Comparison of ENCODE assay signal across 25 mouse cellular contexts in genomic region chr4:11129269-11129668, GRCm38 (mm10). TPM values are rescaled to one million over a fixed set of nuclear protein-coding genes. Genes with fewer than 3 reads are reported as not detected.
DNase-seq lines count a peak whose midpoint lies in the region; ATAC-seq lines count a peak whose summit lies in the region.
"Had no signal": no experiment of that assay in that cellular context is flagged by ENCODE, and none has a peak within 500 bp of the region (broad histone marks: within the 10 kb centered on the region; RNA-seq: fewer than 3 reads in every experiment).

No protein-coding gene starts in this region.

- no peaks in the 10 kb centered on the region for H3K9me3 ChIP-seq in liver, embryonic 16.5 days (replicated peaks; ENCODE audit: control insufficient read depth, low read length)
- H3K9me3 ChIP-seq: embryonic facial prominence, embryonic 15.5 days; heart, embryonic 13.5 days; kidney, embryonic 15.5 days had no signal

- no peak overlapping the region for H3K4me2 ChIP-seq in liver, embryonic 16.5 days (ENCODE audit: low read depth, low read length)
- H3K4me2 ChIP-seq: embryonic facial prominence, embryonic 15.5 days; heart, embryonic 13.5 days; hindbrain, embryonic 14.5 days; kidney, embryonic 15.5 days; midbrain, embryonic 11.5 days had no signal

- no peaks in the 10 kb centered on the region for H3K36me3 ChIP-seq in liver, embryonic 16.5 days (ENCODE audit: control insufficient read depth, insufficient read depth)
- H3K36me3 ChIP-seq: embryonic facial prominence, embryonic 15.5 days; heart, embryonic 13.5 days; kidney, embryonic 15.5 days had no signal

- no peak for ATAC-seq in liver, embryonic 16.5 days (ENCODE audit: low read depth)
- ATAC-seq in erythroblast, adult 5-6 weeks (replicated peaks; ENCODE audit: low FRiP score, poor library complexity, severe bottlenecking): no peak
- ATAC-seq: forebrain, embryonic 16.5 days; midbrain, embryonic 16.5 days had no signal

- no peak overlapping the region for H3K4me3 ChIP-seq in liver, embryonic 16.5 days (ENCODE audit: low read depth, low read length)
- H3K4me3 ChIP-seq: embryonic facial prominence, embryonic 15.5 days; gastrocnemius, adult 2 months; heart, embryonic 13.5 days; kidney, embryonic 15.5 days had no signal

- H3K9ac ChIP-seq in liver, embryonic 16.5 days (ENCODE audit: low read depth, low read length): no peak overlapping the region
- H3K9ac ChIP-seq: embryonic facial prominence, embryonic 15.5 days; heart, embryonic 13.5 days; hindbrain, embryonic 14.5 days; kidney, embryonic 15.5 days had no signal

- 70% methylated on average over 5 of the region's 5 CpGs for WGBS in liver, embryonic 16.5 days (ENCODE audit: insufficient replicate concordance)

- DNase-seq in adrenal gland, postnatal 10 days: peak; percentile 22
- DNase-seq in adrenal gland, postnatal 14 days: no peak
- peak; percentile 47 for DNase-seq in 3T3-L1 (ENCODE audit: low read depth, low spot score)
- DNase-seq in brain, adult 2 months (ENCODE audit: low read depth, low spot score): peak; percentile 8
- DNase-seq in layer of hippocampus, postnatal 14 days (ENCODE audit: low spot score in 2 of 2): no peak
- DNase-seq in cerebellum, adult 9-11 months: no peak
- DNase-seq: cerebellum, adult 11-12 months; cerebellum, postnatal 10 days; gastrocnemius, adult 2 months; heart, postnatal 10 days; kidney, adult 11 months; kidney, postnatal 4 days; layer of hippocampus, adult 9-11 months; lung, postnatal 36 days; thymus, adult 2 months; thymus, postnatal 36 days had no signal

- no peaks in the 10 kb centered on the region for H3K27me3 ChIP-seq in liver, embryonic 16.5 days (ENCODE audit: control insufficient read depth, insufficient read depth, low read depth, low read length)
- H3K27me3 ChIP-seq: embryonic facial prominence, embryonic 15.5 days; heart, embryonic 13.5 days; kidney, embryonic 15.5 days had no signal

- peak overlapping the region; percentile 77 for H3K27ac ChIP-seq in liver, embryonic 16.5 days (ENCODE audit: low read length)
- H3K27ac ChIP-seq: embryonic facial prominence, embryonic 15.5 days; heart, embryonic 13.5 days; hindbrain, embryonic 14.5 days; kidney, embryonic 15.5 days had no signal

- peaks cover 28% of the 10 kb centered on the region for H3K4me1 ChIP-seq in liver, embryonic 16.5 days (ENCODE audit: control insufficient read depth, low read depth, low read length)

RNA-seq across cellular contexts. Expression of gene Trp53inp1, which starts 27.0 kb away (rescaled TPM):
- 10 to 100 TPM; 40.3 to 90.1 TPM for total RNA-seq in adrenal gland, postnatal 10 days (2021)
- total RNA-seq in adrenal gland, postnatal 14 days (2021): 101 and 109 TPM in 2 replicates
- polyA plus RNA-seq in liver, embryonic 16.5 days (2015; fragmentation: Nextera tagmentation; extraction: Ambion mirVana): 4.0 and 4.9 TPM in 2 replicates
- 10 to 100 TPM; 17.2 to 20.4 TPM for total RNA-seq in layer of hippocampus, postnatal 14 days (2021)
- 108 and 111 TPM in 2 replicates for total RNA-seq in erythroblast, adult 5-6 weeks (2015; ENCODE audit: low replicate concordance)
- total RNA-seq in erythroblast, adult 5-6 weeks (2017; ENCODE audit: low replicate concordance): 114 and 117 TPM in 2 replicates

Comparison
In these comparisons a context has a peak if more than half of its experiments do, and no peak if none do; other contexts are left out.
1. DNase-seq: peak in adrenal gland, postnatal 10 days (single experiment), 3T3-L1 (single experiment) and brain, adult 2 months (single experiment); none in adrenal gland, postnatal 14 days (single experiment), layer of hippocampus, postnatal 14 days (0 of 2) and cerebellum, adult 9-11 months (single experiment).